Mouse (Mus musculus) cerebellum, adult 11-12 months (tissue): ENCODE measurements around the gene Cyp4f39.

Experiments
- DNase-seq: peaks from one replicate; pipeline ENCODE4 v3.0.0; 2022

Cyp4f39 gene

GRCm38 (mm10) chr17:32452482-32452881 is at the start of gene Cyp4f39:
Gene Cyp4f39 (plus strand): TSS chr17:32452723.
- DNase-seq = no peak

GRCm38 (mm10) chr17:32402779-32403157 is 49.8 kb upstream of the Cyp4f39 start:
- no peak for DNase-seq

GRCm38 (mm10) chr17:32403417-32403816 is 49.1 kb upstream of the Cyp4f39 start, which contains the start of gene Rasal3:
Gene Rasal3 (minus strand): TSS chr17:32403583.
- DNase-seq = no peak

- no peak for DNase-seq
Observed at GRCm38 (mm10) chr17:32411898-32412297, 40.6 kb upstream of the Cyp4f39 start.

GRCm38 (mm10) chr17:32415417-32416020 is 37.0 kb upstream of the Cyp4f39 start:
- DNase-seq = no peak

- no peak for DNase-seq
Observed at GRCm38 (mm10) chr17:32416771-32417170, 35.8 kb upstream of the Cyp4f39 start.

GRCm38 (mm10) chr17:32419989-32420388 is 32.5 kb upstream of the Cyp4f39 start:
- DNase-seq = no peak

- DNase-seq = no peak
Observed at GRCm38 (mm10) chr17:32420781-32421180, 31.7 kb upstream of the Cyp4f39 start.

- no peak for DNase-seq
Observed at GRCm38 (mm10) chr17:32424034-32424433, 28.5 kb upstream of the Cyp4f39 start, which contains the start of gene Pglyrp2. Gene Pglyrp2 (minus strand): TSS chr17:32424167.

GRCm38 (mm10) chr17:32426610-32427009 is 25.9 kb upstream of the Cyp4f39 start:
- no peak for DNase-seq

- DNase-seq = no peak
Observed at GRCm38 (mm10) chr17:32431972-32432371, 20.6 kb upstream of the Cyp4f39 start.

GRCm38 (mm10) chr17:32434324-32434723 is 18.2 kb upstream of the Cyp4f39 start:
- DNase-seq = no peak

GRCm38 (mm10) chr17:32435151-32435550 is 17.4 kb upstream of the Cyp4f39 start:
- DNase-seq = no peak

GRCm38 (mm10) chr17:32437106-32437505 is 15.4 kb upstream of the Cyp4f39 start:
- DNase-seq = no peak

- DNase-seq = no peak
Observed at GRCm38 (mm10) chr17:32443245-32443644, 9.3 kb upstream of the Cyp4f39 start.

GRCm38 (mm10) chr17:32445016-32445415 is 7.5 kb upstream of the Cyp4f39 start:
- no peak for DNase-seq

GRCm38 (mm10) chr17:32447195-32447594 is 5.3 kb upstream of the Cyp4f39 start:
- no peak for DNase-seq

GRCm38 (mm10) chr17:32449042-32449441 is 3.5 kb upstream of the Cyp4f39 start:
- DNase-seq = no peak

- DNase-seq = no peak
Observed at GRCm38 (mm10) chr17:32450844-32451537, 1.5 kb upstream of the Cyp4f39 start.

- no peak for DNase-seq
Observed at GRCm38 (mm10) chr17:32454188-32454587, 1.7 kb downstream of the Cyp4f39 start.

- DNase-seq = no peak
Observed at GRCm38 (mm10) chr17:32454997-32455396, 2.5 kb downstream of the Cyp4f39 start.

- DNase-seq = no peak
Observed at GRCm38 (mm10) chr17:32468494-32468893, 16.0 kb downstream of the Cyp4f39 start.

GRCm38 (mm10) chr17:32470795-32471194 is 18.3 kb downstream of the Cyp4f39 start:
- no peak for DNase-seq

- DNase-seq = no peak
Observed at GRCm38 (mm10) chr17:32472176-32472575, 19.7 kb downstream of the Cyp4f39 start.
